Mouse (Mus musculus) ES-Bruce4 (cell line): ENCODE data around the gene Cd109.

ENCODE experiments used
- CTCF ChIP-seq: IDR thresholded peaks from one replicate; pipeline ENCODE4 v1.8.1; 2011; ENCODE audit warnings: low read depth, low read length
- EP300 ChIP-seq: IDR thresholded peaks from 2 replicates; pipeline ENCODE4 v1.6.1; 2011; ENCODE audit warnings: low read depth, low read length; ENCODE audit not compliant: insufficient read depth
- POLR2A ChIP-seq: IDR thresholded peaks from one replicate; pipeline ENCODE4 v1.8.1; 2011; ENCODE audit warnings: low read length; ENCODE audit not compliant: insufficient read depth

- TF ChIP-seq EP300 (no peak), CTCF (no peak), POLR2A (no peak)
These were observed 116.6 kb downstream of the Cd109 start for GRCm38 (mm10) chr9:78731931-78732330.
